Mouse (Mus musculus) MEL (cell line): ENCODE data around the gene Zfand2a.

Experiments used
- CHD2 ChIP-seq: IDR thresholded peaks from 2 replicates; pipeline ENCODE4 v1.6.1; 2011; ENCODE audit warnings: low read length, improper control_type of control experiment
- CTCF ChIP-seq, 3 experiments: IDR thresholded peaks in 2 of 3; conservative IDR thresholded peaks in 1 of 3; 2 replicates each; pipeline ENCODE4 v1.5.1; 2011 to 2012; ENCODE audit warnings: low read length in 3 of 3, low read depth in 2 of 3, mild to moderate bottlenecking in 2 of 3, improper control_type of control experiment in 1 of 3, inconsistent platforms in 1 of 3, mixed read lengths in 1 of 3, moderate library complexity in 1 of 3; ENCODE audit not compliant: control insufficient read depth in 1 of 3, insufficient read depth in 1 of 3, poor library complexity in 1 of 3, severe bottlenecking in 1 of 3
- ELF1 ChIP-seq: IDR thresholded peaks from 2 replicates; pipeline ENCODE4 v1.6.1; 2014; ENCODE audit warnings: low read depth, mild to moderate bottlenecking, inconsistent platforms, low read length, improper control_type of control experiment, moderate library complexity
- GABPA ChIP-seq: IDR thresholded peaks from 2 replicates; pipeline ENCODE4 v1.6.1; 2012; ENCODE audit warnings: low read depth, mild to moderate bottlenecking, inconsistent platforms, low read length, improper control_type of control experiment, moderate library complexity
- HCFC1 ChIP-seq: IDR thresholded peaks from 2 replicates; pipeline ENCODE4 v1.6.1; 2012; ENCODE audit warnings: low read depth, mild to moderate bottlenecking, inconsistent platforms, low read length, improper control_type of control experiment, moderate library complexity
- KAT2A ChIP-seq: conservative IDR thresholded peaks from 2 replicates; pipeline ENCODE4 v1.6.1; 2012; ENCODE audit warnings: low read depth, low read length, improper control_type of control experiment, inconsistent platforms
- MAX ChIP-seq: IDR thresholded peaks from 2 replicates; pipeline ENCODE4 v1.6.1; 2011; ENCODE audit warnings: low read length, improper control_type of control experiment
- MXI1 ChIP-seq: IDR thresholded peaks from 2 replicates; pipeline ENCODE4 v1.6.1; 2011; ENCODE audit warnings: mild to moderate bottlenecking, low read depth, low read length, improper control_type of control experiment
- MYC ChIP-seq: IDR thresholded peaks from 2 replicates; pipeline ENCODE4 v1.6.1; 2011; ENCODE audit warnings: low read depth, mild to moderate bottlenecking, low read length, improper control_type of control experiment, moderate library complexity
- POLR2A ChIP-seq, 2 experiments: IDR thresholded peaks; 2 replicates each; pipeline ENCODE4 v1.6.1; 2011 to 2012; ENCODE audit warnings: low read length in 2 of 2, mild to moderate bottlenecking in 2 of 2, control low read depth in 1 of 2, improper control_type of control experiment in 1 of 2, low read depth in 1 of 2, moderate library complexity in 1 of 2; ENCODE audit not compliant: control insufficient read depth in 1 of 2, insufficient read depth in 1 of 2, poor library complexity in 1 of 2
- TAL1 ChIP-seq: IDR thresholded peaks from 2 replicates; pipeline ENCODE4 v1.6.1; 2012; ENCODE audit warnings: mild to moderate bottlenecking, inconsistent platforms, low read length, moderate library complexity, mixed read lengths
- USF1 ChIP-seq: IDR thresholded peaks from 2 replicates; pipeline ENCODE4 v1.6.1; 2014; ENCODE audit warnings: low read depth, mild to moderate bottlenecking, inconsistent platforms, low read length, improper control_type of control experiment, moderate library complexity
- ZKSCAN1 ChIP-seq: IDR thresholded peaks from 2 replicates; pipeline ENCODE4 v1.6.1; 2012; ENCODE audit warnings: low read depth, mild to moderate bottlenecking, inconsistent platforms, low read length, improper control_type of control experiment, moderate library complexity

GRCm38 (mm10) chr5:139480406-139480805 is 3.9 kb downstream of the Zfand2a start:
- no peak for TF ChIP-seq POLR2A (IDR thresholded peaks at IDR 0.05; ENCODE audit: control insufficient read depth in 1 of 2, insufficient read depth in 1 of 2, low read depth in 1 of 2, low read length in 2 of 2, poor library complexity in 1 of 2)
- no peak for TF ChIP-seq KAT2A
- TF ChIP-seq MAX, result no peak
- TF ChIP-seq CTCF (IDR thresholded peaks at IDR 0.05 in 2 of 3, conservative IDR thresholded peaks at IDR 0.05 in 1 of 3; ENCODE audit: control insufficient read depth in 1 of 3, insufficient read depth in 1 of 3, low read depth in 2 of 3, low read length in 3 of 3, poor library complexity in 1 of 3, severe bottlenecking in 1 of 3), result no peak
- no peak for TF ChIP-seq GABPA
- TF ChIP-seq MYC, result no peak
- TF ChIP-seq TAL1, result no peak
- TF ChIP-seq ELF1, result no peak
- no peak for TF ChIP-seq CHD2
- TF ChIP-seq MXI1, result no peak
- TF ChIP-seq USF1, result no peak
- no peak for TF ChIP-seq ZKSCAN1
- no peak for TF ChIP-seq HCFC1
